Mouse (Mus musculus) stomach, postnatal 0 days (tissue): ENCODE data around the gene Hoxc8. TPM values are rescaled to one million over a fixed set of nuclear protein-coding genes. Genes with fewer than 3 reads are reported as not detected.

ENCODE experiments used
- ATAC-seq: fragments of 200-750 bp; cut with Nextera tagmentation; 2 replicates; pipeline ENCODE4 v1.8.0; 2017; ENCODE audit not compliant: low FRiP score, low TSS enrichment
- DNase-seq: peaks from one replicate; pipeline ENCODE4 v3.0.0-alpha.2; 2016; ENCODE audit warnings: low spot score
- H3K27ac ChIP-seq: fragments of 300-500 bp; sonication (generic); replicated peaks from 2 replicates; pipeline ENCODE4 v1.5.1; 2014; ENCODE audit warnings: mild to moderate bottlenecking, control low read depth
- H3K27me3 ChIP-seq: fragments of 300-500 bp; sonication (generic); 2 replicates; pipeline ENCODE4 v1.6.1; 2014; ENCODE audit warnings: low read length; ENCODE audit not compliant: control insufficient read depth, insufficient read depth
- H3K36me3 ChIP-seq: fragments of 300-500 bp; sonication (generic); 2 replicates; pipeline ENCODE4 v1.6.1; 2014; ENCODE audit warnings: low read length, mixed read lengths; ENCODE audit not compliant: control insufficient read depth, insufficient read depth
- H3K4me1 ChIP-seq: fragments of 300-500 bp; sonication (generic); replicated peaks from 2 replicates; pipeline ENCODE4 v1.6.1; 2014; ENCODE audit warnings: antibody characterized with exemption; ENCODE audit not compliant: control insufficient read depth, insufficient read depth
- H3K4me2 ChIP-seq: fragments of 300-500 bp; sonication (generic); replicated peaks from 2 replicates; pipeline ENCODE4 v1.6.1; 2014; ENCODE audit warnings: low read depth, mild to moderate bottlenecking, control low read depth, moderate library complexity
- H3K4me3 ChIP-seq: fragments of 300-500 bp; sonication (generic); 2 replicates; pipeline ENCODE4 v1.5.1; 2014; ENCODE audit warnings: low read depth, low read length, control low read depth
- H3K9ac ChIP-seq: fragments of 300-500 bp; sonication (generic); 2 replicates; pipeline ENCODE4 v1.6.1; 2014; ENCODE audit warnings: mild to moderate bottlenecking, low read length, control low read depth, mixed read lengths
- H3K9me3 ChIP-seq: fragments of 300-500 bp; sonication (generic); 2 replicates; pipeline ENCODE4 v1.6.1; 2016; ENCODE audit warnings: low read length; ENCODE audit not compliant: control insufficient read depth
- CTCF ChIP-seq: IDR thresholded peaks from 2 replicates; pipeline ENCODE4 v1.5.1; 2016; ENCODE audit warnings: antibody characterized with exemption, low read depth, mild to moderate bottlenecking, moderate library complexity
- EP300 ChIP-seq: optimal IDR thresholded peaks from 2 replicates; pipeline ENCODE3; 2016; ENCODE audit warnings: antibody characterized with exemption
- WGBS: fragments of 180-500 bp; shearing (Covaris S2); extraction: QIAGEN DNeasy Blood & Tissue Kit; methylation state at CpG from one replicate; pipeline ENCODE4 v1.1.7; 2014; 5-methylcytosine and 5-hydroxymethylcytosine counted together
- polyA plus RNA-seq: library from polyadenylated mRNA; unstranded; fragments of >200 nt; fragmentation: Nextera tagmentation; extraction: Ambion mirVana; gene quantifications from 2 replicates; pipeline ENCODE4 v1.2.1, GENCODE M21; 2015

Hoxc8 gene
- polyA plus RNA-seq, 1 experiment from 2014 or later, result 7.3 TPM

DNA sequence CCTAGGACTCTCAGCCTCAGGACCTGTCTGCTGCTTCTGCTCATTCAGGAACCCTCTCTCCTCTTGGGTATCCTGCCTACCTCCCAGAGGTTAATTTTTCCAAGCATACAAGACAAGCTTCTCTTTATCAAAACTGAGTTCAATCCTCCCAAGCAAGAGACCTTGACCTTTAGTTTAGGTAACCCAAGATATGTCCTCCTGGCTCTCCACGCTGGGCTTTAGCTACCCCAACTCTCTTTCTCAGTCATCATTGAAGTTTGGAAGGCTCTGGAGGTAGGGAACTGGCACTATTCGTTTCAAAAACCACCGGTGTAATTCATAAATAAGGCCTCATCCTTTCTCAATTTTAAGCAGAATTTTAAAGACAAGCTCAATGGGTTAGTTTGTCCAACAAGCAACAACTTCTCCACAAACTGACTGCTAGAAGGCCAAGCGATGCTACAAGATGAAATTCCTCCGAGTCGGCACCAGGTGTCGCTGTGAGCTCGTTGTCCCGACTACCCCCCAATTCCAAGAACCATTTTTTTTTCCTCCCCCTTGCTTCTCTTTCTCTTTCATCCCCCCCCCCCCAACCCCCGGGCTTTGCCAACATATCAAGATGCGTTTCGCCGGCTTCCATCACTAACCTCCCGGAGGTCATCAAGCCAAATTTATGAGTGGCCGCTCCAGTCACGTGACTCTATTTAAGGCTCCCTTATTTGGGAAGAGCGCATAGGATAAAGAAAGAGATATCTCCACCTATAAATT lies 23.0 kb downstream of the Hoxc8 start:
- Histone ChIP-seq H3K27me3 (0 out of 2 replicates have a peak, but pooled peaks cover 4% of the 10 kb centered on the region), H3K27ac (peak overlapping the region; percentile 90; the same call in 1 of the 2 replicates), H3K4me2 (peak overlapping the region; percentile 70), H3K4me3 (peak overlapping the region; percentile 54), H3K4me1 (no peaks in the 10 kb centered on the region), H3K36me3 (no peaks in the 10 kb centered on the region), H3K9me3 (no peaks in the 10 kb centered on the region), H3K9ac (peak overlapping the region; percentile 75; the same call in 1 of the 2 replicates)
- WGBS, result 7% methylated on average over 17 of the region's 17 CpGs
- DNase-seq, result peak; percentile 65
- no peak for ATAC-seq
- peak; percentile 85 for TF ChIP-seq CTCF
- TF ChIP-seq EP300, result no peak

- TF ChIP-seq CTCF, result no peak
- no peak for TF ChIP-seq EP300
- H3K36me3 ChIP-seq, result no peaks in the 10 kb centered on the region
- DNase-seq (no peak), ATAC-seq (peak; percentile 62; the same call in 1 of the 2 replicates)
- under 1% methylated on average over 51 of the region's 57 CpGs for WGBS
- H3K4me1 ChIP-seq, result no peaks in the 10 kb centered on the region
- H3K9ac ChIP-seq, result peak overlapping the region; percentile 75
- H3K9me3 ChIP-seq, result no peaks in the 10 kb centered on the region
- peak overlapping the region; percentile 54 for H3K4me3 ChIP-seq
- H3K4me2 ChIP-seq, result peak overlapping the region; percentile 70
- H3K27ac ChIP-seq, result peak overlapping the region; percentile 90
- H3K27me3 ChIP-seq, result 0 out of 2 replicates have a peak, but pooled peaks cover 4% of the 10 kb centered on the region
These were observed 24.0 kb downstream of the Hoxc8 start for GRCm38 (mm10) chr15:103014166-103015008.

- peak; percentile 41; the same call in 1 of the 2 replicates for ATAC-seq
- H3K9ac ChIP-seq, result peak overlapping the region; percentile 75
- H3K4me3 ChIP-seq, result peak overlapping the region; percentile 54
- DNase-seq, result no peak
- H3K27me3 ChIP-seq, result 0 out of 2 replicates have a peak, but pooled peaks cover 2% of the 10 kb centered on the region
- H3K4me2 ChIP-seq, result peak overlapping the region; percentile 70
- no peaks in the 10 kb centered on the region for H3K9me3 ChIP-seq
- no peaks in the 10 kb centered on the region for H3K4me1 ChIP-seq
- TF ChIP-seq EP300 (no peak), CTCF (no peak)
- 6% methylated on average over 22 of the region's 28 CpGs for WGBS
- no peaks in the 10 kb centered on the region for H3K36me3 ChIP-seq
- peak overlapping the region; percentile 90 for H3K27ac ChIP-seq
These were observed 24.6 kb downstream of the Hoxc8 start for GRCm38 (mm10) chr15:103015009-103015399.

- Histone ChIP-seq H3K27ac (peak overlapping the region; percentile 90), H3K4me1 (no peaks in the 10 kb centered on the region), H3K36me3 (no peaks in the 10 kb centered on the region), H3K9ac (peak overlapping the region; percentile 75), H3K27me3 (no peaks in the 10 kb centered on the region), H3K4me2 (peak overlapping the region; percentile 70), H3K4me3 (peak overlapping the region; percentile 54), H3K9me3 (no peaks in the 10 kb centered on the region)
- TF ChIP-seq CTCF, result no peak
- TF ChIP-seq EP300, result no peak
- 0 out of 2 replicates have a peak, but pooled peaks have one; percentile 30 for ATAC-seq
- no peak for DNase-seq
- WGBS, result 21% methylated on average over 19 of the region's 19 CpGs
These were observed 25.2 kb downstream of the Hoxc8 start for GRCm38 (mm10) chr15:103015406-103016166.

DNA sequence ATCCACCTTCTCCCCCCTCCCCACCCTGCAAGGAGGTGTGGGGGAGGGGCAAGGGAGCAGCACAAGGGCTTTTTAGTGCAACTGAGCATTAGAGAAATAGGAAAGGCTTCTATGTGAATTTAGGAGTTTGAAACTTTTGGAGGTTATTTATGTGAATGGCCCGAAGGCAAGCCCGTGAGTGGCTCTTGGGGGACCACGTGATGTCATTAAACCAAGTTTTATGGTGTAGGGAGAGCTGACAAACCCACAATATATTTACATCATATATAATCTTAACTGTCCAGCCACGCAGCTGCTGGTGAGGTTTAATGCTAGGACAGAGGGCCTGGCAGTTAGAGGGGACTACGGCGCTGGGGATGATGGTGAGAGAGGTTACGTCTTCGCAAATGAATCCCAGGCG lies 28.2 kb downstream of the Hoxc8 start, which contains the start of gene Hoxc4:
Gene Hoxc4 (plus strand): TSS at position 299 of the 400 bp plus-strand sequence.
- no peak within 1 kb of the TSS for H3K4me3 ChIP-seq
- no peak for DNase-seq
- H3K4me2 ChIP-seq, result no peak within 1 kb of the TSS

More for the DNA sequence above, 28.2 kb downstream of the Hoxc8 start, which contains the start of gene Hoxc4:
- H3K9ac ChIP-seq, result no peak within 1 kb of the TSS
- no peaks in the 10 kb centered on the region for H3K36me3 ChIP-seq
- H3K4me1 ChIP-seq, result no peaks in the 10 kb centered on the region
- H3K27me3 ChIP-seq, result no peaks in the 10 kb centered on the region
- TF ChIP-seq EP300 (no peak), CTCF (no peak)
- no peak for ATAC-seq
- WGBS, result 56% methylated on average over 9 of the region's 9 CpGs
- H3K27ac ChIP-seq, result no peak within 1 kb of the TSS
- no peaks in the 10 kb centered on the region for H3K9me3 ChIP-seq
